Mouse (Mus musculus): ENCODE measurements around the gene Olfr1097.

GRCm38 (mm10) chr2:86926557-86926956 is 34.5 kb upstream of the Olfr1097 start:
- no peak for TF ChIP-seq POLR2A (IDR thresholded peaks at IDR 0.05; ENCODE audit: low read depth, low read length)
- no peak for TF ChIP-seq CTCF (IDR thresholded peaks at IDR 0.05; ENCODE audit: borderline replicate concordance, insufficient read depth, low read length)

All from embryonic fibroblast, embryonic 13.5 days (primary cell).